Mouse (Mus musculus) left cerebral cortex, adult 2 months (tissue): ENCODE data around the gene Cetn4. TPM values are rescaled to one million over a fixed set of nuclear protein-coding genes. Genes with fewer than 3 reads are reported as not detected.
A peak's percentile ranks its signal among the peaks of the same experiment; 100 is the strongest.

Experiments
- DNase-seq, 2 experiments: peaks; one replicate each; pipeline ENCODE4 v3.0.0; 2021 to 2022; ENCODE audit warnings: low spot score in 2 of 2, mixed read lengths in 1 of 2; ENCODE audit errors: extremely low spot score in 1 of 2
- H3K27ac ChIP-seq: fragments of 200-600 bp; 2 replicates; pipeline ENCODE4 v1.8.1; 2022
- H3K4me3 ChIP-seq: fragments of 200-600 bp; 2 replicates; pipeline ENCODE4 v1.8.1; 2022
- CTCF ChIP-seq: fragments of 200-600 bp; IDR thresholded peaks from 2 replicates; pipeline ENCODE4 v1.8.1; 2022; ENCODE audit warnings: antibody characterized with exemption, mild to moderate bottlenecking, moderate library complexity
- intact Hi-C: fragments of 180-260 bp; cut with DNase I; formaldehyde crosslinking; loops from one replicate; pipeline ENCODE4 v1.15.1; 2025
- long read RNA-seq, 2 experiments: library from polyadenylated mRNA; stranded (forward); transcript quantifications; one replicate each; pipeline ENCODE4 v2.0.0; 2021; ENCODE audit warnings: borderline mapping rate in 2 of 2
- total RNA-seq, 2 experiments: library from RNA; stranded (reverse); gene quantifications; 2 replicates each; pipeline ENCODE4 v1.2.3; 2021

Cetn4 gene
- 10 to 100 TPM in 1 of 2 experiments, 1 to 10 TPM in 1; 9.3 to 11.6 TPM for total RNA-seq
- long read RNA-seq, experiment 1, partial matches to known transcripts: 0 of 1 reads
- long read RNA-seq, experiment 1, other reads (novel, unspliced or antisense): 0 of 1 reads
- long read RNA-seq, experiment 2, partial matches to known transcripts: 0 of 2 reads
- long read RNA-seq, experiment 2, other reads (novel, unspliced or antisense): 1 of 2 reads

DNA sequence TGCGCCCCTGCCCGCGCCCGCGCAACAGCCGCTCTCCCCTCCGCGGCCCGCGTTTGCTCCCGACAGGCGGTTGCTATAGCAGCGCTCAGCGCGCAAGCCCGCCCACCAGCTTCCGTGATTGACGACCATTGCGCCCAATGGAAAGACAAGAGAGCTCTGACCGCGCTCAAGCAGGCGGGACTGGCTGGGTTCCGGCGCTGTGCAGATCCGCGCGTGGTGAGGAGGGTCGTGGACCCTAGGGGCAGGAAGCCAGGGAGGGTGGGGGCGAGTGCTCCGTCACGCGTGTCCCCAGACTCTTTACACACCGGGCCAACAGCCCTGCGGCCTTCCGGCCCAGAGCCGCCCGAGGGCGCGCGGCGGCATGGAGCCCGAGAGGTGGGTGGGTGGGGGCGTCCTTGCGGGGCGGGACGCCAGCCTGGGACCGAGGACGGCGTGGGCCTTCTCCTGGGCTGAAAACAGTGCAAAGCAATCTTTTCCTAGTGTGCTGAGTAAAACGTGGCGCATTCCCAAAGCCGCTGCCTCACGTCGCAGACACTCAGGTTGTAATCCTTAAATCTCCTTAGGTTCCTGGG lies at the start of gene Cetn4, which contains the start of gene Bbs12:
TSS of gene Cetn4 (minus strand) at position 339 of the 572 bp plus-strand sequence.
TSS of gene Bbs12 (plus strand) at position 185 of the 572 bp plus-strand sequence.
- H3K4me3 ChIP-seq: peak within 1 kb of the TSS; percentile 69
- H3K27ac ChIP-seq: peak within 1 kb of the TSS; percentile 96
- TF ChIP-seq CTCF: no peak
- intact Hi-C loops: loop anchor here (2.0 kb wide), 2 partner anchors 54 to 106 kb away; partner anchors contain the start of gene Spata5
- DNase-seq: peak; percentile 98 to 100

DNA sequence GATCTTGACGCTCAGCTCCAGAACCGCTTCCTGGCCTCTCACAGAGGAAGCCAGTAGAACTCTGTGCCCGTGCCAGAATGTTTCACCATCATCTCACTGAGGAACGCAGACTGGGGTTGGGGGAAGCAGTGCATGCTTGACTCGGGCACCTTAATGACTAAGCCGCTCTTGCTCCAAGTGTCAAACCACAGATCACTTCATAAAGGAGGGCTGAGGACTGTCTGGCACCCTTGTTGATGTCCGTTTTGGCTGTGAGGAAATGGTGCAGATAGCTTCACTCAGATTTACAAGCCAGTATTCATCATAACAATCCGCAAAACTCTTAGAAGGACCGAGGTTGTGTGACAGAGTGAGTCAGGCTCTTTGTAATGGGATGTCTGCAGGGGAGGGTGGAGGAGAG lies 48.2 kb upstream of the Cetn4 start:
- no peak for DNase-seq
- intact Hi-C loops: no loop called here
- TF ChIP-seq CTCF: no peak
- no peak overlapping the region for H3K4me3 ChIP-seq
- no peak overlapping the region for H3K27ac ChIP-seq

DNA sequence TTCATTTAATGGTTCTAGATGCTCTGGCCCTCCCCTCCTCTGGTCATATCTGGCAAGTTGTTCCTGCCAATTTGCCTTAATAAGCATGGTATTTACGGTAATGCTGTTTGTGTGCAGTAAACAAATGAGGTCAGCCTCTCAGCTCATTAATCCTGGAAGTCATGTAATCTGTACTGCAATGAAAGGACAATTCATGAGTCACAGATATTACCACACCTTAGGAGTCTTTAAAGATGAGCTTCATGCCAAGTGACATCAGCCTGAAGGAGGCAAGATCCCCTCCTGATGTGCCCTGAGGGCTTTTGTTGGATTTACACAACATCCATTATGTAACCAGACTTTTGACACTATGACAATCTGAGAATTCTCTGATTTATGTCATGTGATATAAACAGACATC lies 42.2 kb upstream of the Cetn4 start:
- intact Hi-C loops: no loop called here
- DNase-seq: no peak
- TF ChIP-seq CTCF: no peak
- Histone ChIP-seq H3K4me3 (no peak overlapping the region), H3K27ac (no peak overlapping the region)

DNA sequence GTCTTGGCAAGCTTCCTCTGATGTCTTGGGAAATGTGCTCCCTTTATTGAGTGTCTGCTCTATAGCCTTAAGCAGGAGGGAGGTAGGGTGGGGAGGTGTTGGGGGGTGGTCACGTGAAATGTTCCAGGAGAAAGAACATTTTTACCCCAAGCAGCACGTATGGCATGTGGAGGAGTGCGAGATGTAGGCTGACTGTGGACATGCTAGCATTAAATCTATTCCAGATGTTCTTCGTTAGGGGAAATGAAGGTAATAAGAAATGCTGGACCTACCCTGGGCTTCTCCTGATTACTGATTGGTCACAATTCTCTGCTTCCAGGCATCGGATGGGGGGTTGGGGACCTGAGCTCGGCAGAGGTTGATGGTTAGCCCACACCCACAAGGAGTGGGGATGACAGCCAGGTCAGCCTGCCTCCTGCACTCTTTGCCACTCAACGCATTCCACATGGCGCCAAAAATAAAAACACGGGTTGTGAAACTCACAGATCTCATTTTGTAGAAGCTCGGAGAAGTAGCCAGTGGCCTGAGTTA lies 41.5 kb upstream of the Cetn4 start:
- no peak overlapping the region for H3K27ac ChIP-seq
- intact Hi-C loops: no loop called here
- H3K4me3 ChIP-seq: no peak overlapping the region
- no peak for DNase-seq
- TF ChIP-seq CTCF: no peak

DNA sequence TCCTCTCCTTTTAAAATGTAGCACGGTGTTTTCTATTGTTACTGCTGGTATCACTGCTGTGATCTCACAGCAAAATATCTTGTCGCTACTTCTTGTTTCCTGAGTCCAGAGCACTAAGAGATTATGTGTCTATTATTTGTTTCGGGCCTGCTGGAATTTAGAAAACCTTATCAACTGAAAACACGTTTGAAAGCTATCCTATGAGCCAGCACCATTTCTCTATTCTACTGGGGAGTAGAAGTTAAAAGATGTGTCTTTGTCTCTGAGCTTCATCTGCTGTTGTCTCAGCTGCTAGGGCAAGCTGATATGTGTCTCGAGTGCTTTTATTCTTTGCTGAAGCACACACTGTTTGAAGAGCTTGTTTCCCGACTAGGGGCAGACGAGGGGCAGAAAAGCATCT lies 37.9 kb upstream of the Cetn4 start:
- intact Hi-C loops: no loop called here
- no peak for DNase-seq
- Histone ChIP-seq H3K4me3 (no peak overlapping the region), H3K27ac (no peak overlapping the region)
- no peak for TF ChIP-seq CTCF

DNA sequence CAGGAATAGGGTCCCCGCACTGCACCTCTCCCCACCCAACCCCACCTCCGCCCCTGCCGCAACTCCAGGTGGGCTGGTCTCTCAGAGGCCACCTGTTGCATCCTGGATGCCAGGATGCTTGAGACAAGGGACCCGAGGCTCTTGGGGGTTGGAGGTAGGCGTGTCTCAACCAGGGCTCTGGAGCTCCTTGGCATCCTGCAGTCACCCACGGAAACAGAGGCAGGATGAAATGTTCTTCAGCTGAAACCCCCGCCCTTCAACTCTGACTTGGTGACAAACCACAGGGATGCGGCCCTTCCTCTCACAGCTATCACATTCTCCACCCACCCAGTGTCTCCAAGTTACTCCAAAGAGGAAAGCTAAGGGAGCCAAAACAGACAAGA lies 36.6 kb upstream of the Cetn4 start:
- intact Hi-C loops: no loop called here
- Histone ChIP-seq H3K27ac (no peak overlapping the region), H3K4me3 (peak overlapping the region; percentile 52)
- no peak for TF ChIP-seq CTCF
- DNase-seq: no peak

DNA sequence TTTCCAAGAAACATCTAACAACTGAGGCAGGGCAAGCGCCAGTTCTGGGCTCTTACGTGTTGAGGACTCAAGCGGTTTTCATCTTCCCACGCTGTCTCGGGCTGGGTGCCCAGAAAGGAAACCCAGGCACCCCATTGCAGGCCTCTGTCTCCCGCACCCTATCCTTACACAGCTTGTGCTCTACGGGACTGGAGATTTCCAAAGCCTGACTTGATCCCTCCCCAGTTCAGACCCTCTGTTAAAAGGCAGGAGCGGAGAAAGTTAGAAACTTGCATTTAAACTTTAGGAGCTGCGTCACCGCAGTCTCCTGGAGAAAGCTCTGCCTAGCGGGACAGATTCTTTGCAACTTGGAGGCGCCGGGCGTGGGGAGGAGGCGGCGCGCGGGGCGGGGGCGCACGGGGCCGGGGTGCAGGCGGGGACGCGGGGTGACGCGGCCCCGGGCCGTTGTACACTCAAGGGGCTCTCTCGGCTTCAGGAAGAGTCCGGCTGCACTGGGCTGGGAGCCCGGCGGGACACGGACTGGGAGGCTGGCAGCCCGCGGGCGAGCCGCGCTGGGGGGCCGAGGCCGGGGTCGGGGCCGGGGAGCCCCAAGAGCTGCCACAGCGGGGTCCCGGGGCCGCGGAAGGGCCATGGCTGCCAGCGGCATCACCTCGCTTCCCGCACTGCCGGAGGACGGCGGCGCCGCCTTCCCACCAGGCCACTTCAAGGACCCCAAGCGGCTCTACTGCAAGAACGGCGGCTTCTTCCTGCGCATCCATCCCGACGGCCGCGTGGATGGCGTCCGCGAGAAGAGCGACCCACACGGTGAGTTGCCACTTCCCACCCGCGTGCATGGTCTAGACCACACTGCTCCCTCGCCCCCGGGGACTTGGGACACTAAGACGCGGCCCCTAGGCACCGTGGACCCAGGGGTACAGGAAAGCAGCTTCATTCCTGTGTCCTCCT lies 36.0 kb upstream of the Cetn4 start, which contains the start of gene Fgf2:
TSS of gene Fgf2 (plus strand) at position 126 of the 945 bp plus-strand sequence.
- Histone ChIP-seq H3K27ac (no peak within 1 kb of the TSS), H3K4me3 (peak within 1 kb of the TSS; percentile 52)
- TF ChIP-seq CTCF: no peak
- intact Hi-C loops: no loop called here
- DNase-seq: peak; percentile 27 to 46

DNA sequence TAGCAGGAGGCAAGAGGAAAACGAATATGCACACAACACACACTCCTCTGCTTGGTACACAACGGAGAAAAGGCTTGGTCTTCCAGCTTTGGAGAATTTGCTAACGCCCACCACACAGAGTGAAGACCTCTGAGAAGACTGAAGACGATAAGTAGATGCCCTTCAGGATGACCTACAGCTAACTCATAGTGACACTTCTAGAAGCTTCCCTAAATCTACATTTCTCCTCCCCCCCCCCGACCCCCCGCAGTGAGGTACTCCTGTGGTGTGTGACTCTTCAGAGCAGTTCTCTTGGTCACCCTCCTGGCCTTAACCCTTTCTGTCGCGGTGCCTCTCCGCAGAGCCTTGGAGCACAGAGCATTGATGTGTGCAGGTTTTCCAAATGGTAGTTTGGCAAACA lies 35.2 kb upstream of the Cetn4 start:
- intact Hi-C loops: no loop called here
- Histone ChIP-seq H3K27ac (no peak overlapping the region), H3K4me3 (peak overlapping the region; percentile 52; the same call in 1 of the 2 replicates)
- TF ChIP-seq CTCF: no peak
- no peak for DNase-seq

DNA sequence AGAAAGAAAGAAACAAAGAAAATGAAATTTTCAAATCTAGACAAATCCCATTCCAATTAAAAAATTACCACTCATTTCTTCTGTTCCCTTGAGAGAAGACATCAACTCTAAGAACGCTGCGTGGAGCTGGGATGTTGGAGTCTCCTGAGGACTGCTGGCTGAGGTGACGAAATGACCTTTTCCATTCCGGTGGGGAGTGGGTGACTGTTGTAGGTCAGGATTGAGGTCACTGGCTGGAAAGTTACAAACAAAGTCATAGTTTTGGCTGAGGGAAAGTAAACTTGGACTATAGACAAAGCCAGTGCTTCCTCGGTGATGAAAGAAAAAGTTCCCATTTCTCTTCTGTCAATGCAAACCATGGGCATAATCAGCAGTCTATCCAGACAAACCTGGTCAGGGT lies 30.3 kb upstream of the Cetn4 start:
- intact Hi-C loops: no loop called here
- Histone ChIP-seq H3K4me3 (no peak overlapping the region), H3K27ac (no peak overlapping the region)
- no peak for TF ChIP-seq CTCF
- DNase-seq: no peak

DNA sequence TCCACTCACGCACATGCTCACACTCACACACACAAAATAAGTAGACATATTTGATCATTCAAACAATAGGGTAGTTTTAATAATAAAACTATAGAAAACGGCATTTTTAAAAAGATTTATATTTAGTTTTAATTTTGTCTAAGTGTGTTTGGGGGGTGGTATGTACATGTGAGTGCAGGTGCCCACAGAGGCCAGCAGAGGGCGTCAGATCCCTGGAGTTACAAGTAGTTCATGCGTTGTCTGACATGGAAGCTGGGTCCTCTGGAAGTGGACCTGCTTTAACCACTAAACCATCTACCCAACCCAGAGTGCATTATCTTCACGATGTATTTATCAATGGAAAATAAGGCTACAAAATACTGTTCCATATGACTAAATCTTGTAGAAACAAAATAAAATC lies 28.6 kb upstream of the Cetn4 start:
- Histone ChIP-seq H3K27ac (no peak overlapping the region), H3K4me3 (no peak overlapping the region)
- peak; percentile 41 for TF ChIP-seq CTCF
- no peak for DNase-seq
- intact Hi-C loops: no loop called here

DNA sequence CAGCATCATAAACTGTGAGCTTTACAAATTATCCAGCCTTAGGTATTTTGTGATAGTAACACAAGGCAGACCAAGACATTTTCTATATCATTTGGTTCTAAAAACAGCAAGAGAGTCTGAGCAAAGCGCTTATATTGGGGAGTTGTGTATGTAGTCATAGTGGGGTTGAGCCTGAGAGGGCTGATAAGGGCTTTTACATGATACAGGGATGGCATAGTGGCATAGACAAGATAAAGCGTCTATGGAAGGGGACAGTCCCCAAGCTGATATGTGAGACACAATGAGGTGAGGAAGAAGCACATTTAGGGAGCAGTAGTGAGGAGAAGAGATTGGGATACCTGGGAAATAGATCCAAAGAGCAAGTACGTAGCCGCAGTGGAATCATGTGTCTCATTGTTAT lies 21.5 kb upstream of the Cetn4 start:
- Histone ChIP-seq H3K4me3 (no peak overlapping the region), H3K27ac (no peak overlapping the region)
- intact Hi-C loops: no loop called here
- DNase-seq: no peak
- TF ChIP-seq CTCF: no peak

DNA sequence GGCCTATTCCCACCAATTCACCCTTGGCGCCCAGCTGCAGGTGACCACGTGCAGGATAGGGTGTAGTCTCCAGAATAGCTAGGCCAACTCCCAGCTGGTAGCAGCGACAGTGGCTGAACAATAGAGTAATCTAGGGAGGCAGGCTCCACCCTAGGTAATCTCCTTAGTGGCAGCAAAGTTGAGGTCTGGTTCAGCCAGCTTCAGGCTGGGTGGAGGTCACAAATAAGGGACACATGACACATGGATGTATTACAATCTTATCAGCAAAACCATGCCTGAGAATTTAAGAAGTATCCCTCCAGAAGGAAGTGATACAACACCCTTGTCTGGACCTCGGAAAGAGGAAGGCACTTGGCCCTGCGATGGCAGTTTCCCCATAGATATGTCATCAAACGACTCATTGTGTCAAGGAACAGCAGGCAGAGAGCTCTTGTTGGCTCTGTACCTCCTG lies 19.5 kb upstream of the Cetn4 start:
- intact Hi-C loops: no loop called here
- Histone ChIP-seq H3K27ac (no peak overlapping the region), H3K4me3 (no peak overlapping the region)
- no peak for TF ChIP-seq CTCF
- DNase-seq: no peak
